Mouse (Mus musculus) lung, postnatal 0 days (tissue): ENCODE results near the gene Itpr2. TPM values are rescaled to one million over a fixed set of nuclear protein-coding genes. Genes with fewer than 3 reads are reported as not detected.

Experiments used
- ATAC-seq: fragments of 200-750 bp; cut with Nextera tagmentation; 2 replicates; pipeline ENCODE4 v1.8.0; 2017; ENCODE audit warnings: moderate library complexity
- DNase-seq: peaks from one replicate; pipeline ENCODE4 v3.0.0-alpha.2; 2016; ENCODE audit warnings: low spot score
- H3K27ac ChIP-seq: fragments of 300-500 bp; sonication (generic); 2 replicates; pipeline ENCODE4 v1.5.1; 2014; ENCODE audit warnings: antibody characterized with exemption, mild to moderate bottlenecking, low read length, mixed read lengths
- H3K27me3 ChIP-seq: fragments of 300-500 bp; sonication (generic); replicated peaks from 2 replicates; pipeline ENCODE4 v1.6.1; 2014; ENCODE audit warnings: low read length, mixed read lengths; ENCODE audit not compliant: insufficient read depth
- H3K36me3 ChIP-seq: fragments of 300-500 bp; sonication (generic); 2 replicates; pipeline ENCODE4 v1.6.1; 2014; ENCODE audit warnings: low read length, mixed read lengths; ENCODE audit not compliant: insufficient read depth
- H3K4me1 ChIP-seq: fragments of 300-500 bp; sonication (generic); 2 replicates; pipeline ENCODE4 v1.6.1; 2014; ENCODE audit warnings: antibody characterized with exemption, low read depth, low read length, mixed read lengths; ENCODE audit not compliant: insufficient read depth
- H3K4me2 ChIP-seq: fragments of 300-500 bp; sonication (generic); replicated peaks from 2 replicates; pipeline ENCODE4 v1.6.1; 2014; ENCODE audit warnings: low read depth, mild to moderate bottlenecking, low read length, moderate library complexity, mixed read lengths
- H3K4me3 ChIP-seq: fragments of 300-500 bp; sonication (generic); 2 replicates; pipeline ENCODE4 v1.5.1; 2014; ENCODE audit warnings: low read depth, low read length
- H3K9ac ChIP-seq: fragments of 300-500 bp; sonication (generic); replicated peaks from 2 replicates; pipeline ENCODE4 v1.6.1; 2014; ENCODE audit warnings: low read depth, mild to moderate bottlenecking
- H3K9me3 ChIP-seq: fragments of 300-500 bp; sonication (generic); 2 replicates; pipeline ENCODE4 v1.6.1; 2016; ENCODE audit warnings: low read length, mixed read lengths
- CTCF ChIP-seq: IDR thresholded peaks from 2 replicates; pipeline ENCODE4 v1.5.1; 2016; ENCODE audit warnings: antibody characterized with exemption, mild to moderate bottlenecking
- EP300 ChIP-seq: IDR thresholded peaks from 2 replicates; pipeline ENCODE4 v1.6.1; 2016; ENCODE audit warnings: antibody characterized with exemption, mild to moderate bottlenecking, control low read depth
- WGBS: fragments of 180-500 bp; shearing (Covaris S2); extraction: QIAGEN DNeasy Blood & Tissue Kit; methylation state at CpG from one replicate; pipeline ENCODE4 v1.1.7; 2014; 5-methylcytosine and 5-hydroxymethylcytosine counted together
- polyA plus RNA-seq: library from polyadenylated mRNA; unstranded; fragments of >200 nt; fragmentation: Nextera tagmentation; extraction: Ambion mirVana; gene quantifications from 2 replicates; pipeline ENCODE4 v1.2.1, GENCODE M21; 2015

The Itpr2 gene
- polyA plus RNA-seq, 1 experiment from 2014 or later, result 15.7 TPM

GRCm38 (mm10) chr6:146527537-146527936, 25.5 kb upstream of the Itpr2 start:
- DNase-seq (no peak), ATAC-seq (no peak)
- Histone ChIP-seq H3K9me3 (no peaks in the 10 kb centered on the region), H3K4me2 (no peak overlapping the region), H3K36me3 (no peaks in the 10 kb centered on the region), H3K9ac (no peak overlapping the region), H3K27me3 (no peaks in the 10 kb centered on the region), H3K4me1 (no peaks in the 10 kb centered on the region; the same call in 1 of the 2 replicates), H3K4me3 (no peak overlapping the region), H3K27ac (no peak overlapping the region)
- TF ChIP-seq CTCF (no peak), EP300 (no peak)
- 74% methylated on average over 2 of the region's 2 CpGs for WGBS

- Histone ChIP-seq H3K27ac (no peak overlapping the region), H3K36me3 (no peaks in the 10 kb centered on the region), H3K27me3 (no peaks in the 10 kb centered on the region), H3K4me3 (no peak overlapping the region), H3K9ac (no peak overlapping the region), H3K4me2 (no peak overlapping the region), H3K9me3 (no peaks in the 10 kb centered on the region), H3K4me1 (no peaks in the 10 kb centered on the region)
- WGBS, result 74% methylated on average over 2 of the region's 2 CpGs
- TF ChIP-seq EP300, result no peak
- no peak for TF ChIP-seq CTCF
- DNase-seq (no peak), ATAC-seq (no peak)
Measured at GRCm38 (mm10) chr6:146525500-146525899, 23.5 kb upstream of the Itpr2 start.

- Histone ChIP-seq H3K36me3 (no peaks in the 10 kb centered on the region), H3K4me1 (no peaks in the 10 kb centered on the region), H3K4me3 (no peak overlapping the region), H3K27me3 (no peaks in the 10 kb centered on the region), H3K27ac (no peak overlapping the region), H3K4me2 (no peak overlapping the region), H3K9ac (no peak overlapping the region), H3K9me3 (no peaks in the 10 kb centered on the region)
- no peak for TF ChIP-seq CTCF
- no peak for TF ChIP-seq EP300
- DNase-seq (no peak), ATAC-seq (no peak)
- WGBS, result 74% methylated on average over 5 of the region's 5 CpGs
Measured at GRCm38 (mm10) chr6:146521456-146522245, 19.6 kb upstream of the Itpr2 start.

- Histone ChIP-seq H3K9me3 (no peaks in the 10 kb centered on the region), H3K4me1 (no peaks in the 10 kb centered on the region), H3K4me3 (no peak overlapping the region), H3K36me3 (no peaks in the 10 kb centered on the region), H3K9ac (no peak overlapping the region), H3K27ac (no peak overlapping the region), H3K27me3 (no peaks in the 10 kb centered on the region), H3K4me2 (no peak overlapping the region)
- ATAC-seq (no peak), DNase-seq (no peak)
- TF ChIP-seq EP300, result no peak
- no peak for TF ChIP-seq CTCF
- WGBS, result 75% methylated on average over 2 of the region's 2 CpGs
Measured at GRCm38 (mm10) chr6:146519019-146519418, 17.0 kb upstream of the Itpr2 start.

- Histone ChIP-seq H3K36me3 (no peaks in the 10 kb centered on the region), H3K9ac (no peak overlapping the region), H3K4me3 (no peak overlapping the region), H3K4me2 (no peak overlapping the region), H3K27ac (no peak overlapping the region), H3K4me1 (no peaks in the 10 kb centered on the region), H3K9me3 (no peaks in the 10 kb centered on the region), H3K27me3 (no peaks in the 10 kb centered on the region)
- DNase-seq (no peak), ATAC-seq (no peak)
- WGBS, result 57% methylated on average over 6 of the region's 6 CpGs
- no peak for TF ChIP-seq EP300
- no peak for TF ChIP-seq CTCF
Measured at GRCm38 (mm10) chr6:146515936-146516335, 13.9 kb upstream of the Itpr2 start.

GRCm38 (mm10) chr6:146514531-146514948, 12.5 kb upstream of the Itpr2 start:
- DNase-seq, result peak; percentile 37
- no peak overlapping the region for H3K27ac ChIP-seq

More at GRCm38 (mm10) chr6:146514531-146514948, 12.5 kb upstream of the Itpr2 start:
- H3K4me2 ChIP-seq, result no peak overlapping the region
- H3K4me1 ChIP-seq, result no peaks in the 10 kb centered on the region
- ATAC-seq, result peak; percentile 40; the same call in 1 of the 2 replicates
- no peak overlapping the region for H3K9ac ChIP-seq
- no peak overlapping the region for H3K4me3 ChIP-seq
- TF ChIP-seq EP300 (no peak), CTCF (no peak)
- WGBS, result 43% methylated on average over 7 of the region's 7 CpGs
- H3K9me3 ChIP-seq, result no peaks in the 10 kb centered on the region
- H3K36me3 ChIP-seq, result no peaks in the 10 kb centered on the region
- no peaks in the 10 kb centered on the region for H3K27me3 ChIP-seq
